Comparison of ENCODE assay signal across 8 mouse cellular contexts in genomic region chr6:114929346-114929745, GRCm38 (mm10). TPM values are rescaled to one million over a fixed set of nuclear protein-coding genes. Genes with fewer than 3 reads are reported as not detected.
A peak's percentile ranks its signal among the peaks of the same experiment; 100 is the strongest.
DNase-seq lines count a peak whose midpoint lies in the region; ATAC-seq and TF ChIP-seq lines count a peak whose summit lies in the region.

No protein-coding gene starts in this region.

- no peaks in the 10 kb centered on the region for H3K36me3 ChIP-seq in heart, embryonic 10.5 days
- 0 out of 2 replicates have a peak, but pooled peaks cover 3% of the 10 kb centered on the region for H3K36me3 ChIP-seq in embryonic facial prominence, embryonic 15.5 days
- H3K36me3 ChIP-seq in kidney, adult 2 months (ENCODE audit: control insufficient read depth, insufficient read depth, low read length), result no peaks in the 10 kb centered on the region

- peak; percentile 68 for TF ChIP-seq CTCF in kidney, adult 2 months (conservative IDR thresholded peaks at IDR 0.05; ENCODE audit: insufficient read depth, insufficient read length, low read depth, low read length)

- DNase-seq in heart, embryonic 10.5 days (ENCODE audit: low spot score), result no peak
- no peak for DNase-seq in heart, adult 8-10 months (ENCODE audit: low spot score)
- DNase-seq in NIH3T3 (ENCODE audit: low read depth), result peak; percentile 90
- peak; percentile 65 for DNase-seq in kidney, adult 2 months
- DNase-seq in layer of hippocampus, postnatal 36 days, result no peak
- no peak for DNase-seq in urinary bladder, postnatal 36 days (ENCODE audit: low spot score in 2 of 2)

- H3K4me1 ChIP-seq in heart, embryonic 10.5 days, result peaks cover 36% of the 10 kb centered on the region; the same call in 1 of the 2 replicates
- peaks cover 40% of the 10 kb centered on the region for H3K4me1 ChIP-seq in embryonic facial prominence, embryonic 15.5 days
- H3K4me1 ChIP-seq in kidney, adult 2 months (ENCODE audit: control insufficient read depth, insufficient read depth, low read length), result peaks cover 35% of the 10 kb centered on the region

- ATAC-seq in embryonic facial prominence, embryonic 15.5 days (ENCODE audit: insufficient number of reproducible peaks, low FRiP score, low TSS enrichment, low read depth), result no peak
- peak; percentile 34; the same call in 1 of the 2 replicates for ATAC-seq in monocyte, adult 5-6 weeks (replicated peaks; ENCODE audit: insufficient number of reproducible peaks, low FRiP score, low TSS enrichment, poor library complexity, severe bottlenecking)

- 0 out of 2 replicates have a peak, but pooled peaks cover 2% of the 10 kb centered on the region for H3K9me3 ChIP-seq in heart, embryonic 10.5 days
- peaks cover 5% of the 10 kb centered on the region; the same call in 1 of the 2 replicates for H3K9me3 ChIP-seq in embryonic facial prominence, embryonic 15.5 days (replicated peaks)

- no peak for TF ChIP-seq POLR2A in kidney, adult 2 months (IDR thresholded peaks at IDR 0.05; ENCODE audit: low read depth, low read length)

- H3K27me3 ChIP-seq in heart, embryonic 10.5 days (ENCODE audit: insufficient read depth, poor library complexity, severe bottlenecking), result 0 out of 2 replicates have a peak, but pooled peaks cover 3% of the 10 kb centered on the region
- H3K27me3 ChIP-seq in embryonic facial prominence, embryonic 15.5 days, result no peaks in the 10 kb centered on the region
- H3K27me3 ChIP-seq in kidney, adult 2 months (replicated peaks; ENCODE audit: control insufficient read depth, insufficient read depth, low read length), result no peaks in the 10 kb centered on the region

- peak overlapping the region; percentile 7; the same call in 1 of the 2 replicates for H3K27ac ChIP-seq in heart, embryonic 10.5 days
- 0 out of 2 replicates have a peak overlapping the region, but pooled peaks have one; percentile 41 for H3K27ac ChIP-seq in embryonic facial prominence, embryonic 15.5 days (replicated peaks)
- no peak overlapping the region for H3K27ac ChIP-seq in kidney, adult 2 months (ENCODE audit: insufficient read depth, low read depth, low read length)

- no peak overlapping the region for H3K9ac ChIP-seq in embryonic facial prominence, embryonic 15.5 days

- no peak overlapping the region for H3K4me2 ChIP-seq in embryonic facial prominence, embryonic 15.5 days (replicated peaks)

- no peak overlapping the region for H3K4me3 ChIP-seq in heart, embryonic 10.5 days
- no peak overlapping the region for H3K4me3 ChIP-seq in embryonic facial prominence, embryonic 15.5 days (replicated peaks)
- H3K4me3 ChIP-seq in kidney, adult 2 months (ENCODE audit: insufficient read depth, low read depth, low read length), result no peak overlapping the region

RNA-seq across cellular contexts. Expression of gene Vgll4, which starts 40.4 kb away (rescaled TPM):
- polyA plus RNA-seq in heart, embryonic 10.5 days (2016; fragmentation: Nextera tagmentation; extraction: Ambion mirVana), result 58.5 and 76.8 TPM in 2 replicates
- total RNA-seq in heart, adult 8-10 months (2022), result 10 to 100 TPM; 19.9 to 23.5 (median 21.4) TPM
- polyA plus RNA-seq in embryonic facial prominence, embryonic 15.5 days (2015; fragmentation: Nextera tagmentation; extraction: Ambion mirVana), result 141 and 143 TPM in 2 replicates
- 60.5 and 66.6 TPM in 2 replicates for polyA plus RNA-seq in kidney, adult 2 months (2012; rRNA removed)
- 67.3 to 111 TPM (median 88.1 TPM) in 3 replicates for total RNA-seq in monocyte, adult 5-6 weeks (2017)
- total RNA-seq in layer of hippocampus, postnatal 36 days (2021), result 10 to 100 TPM; 43.2 to 48.8 TPM

Comparison
In these comparisons a context has a peak if more than half of its experiments do, and no peak if none do; other contexts are left out.
1. DNase-seq: peak in NIH3T3 (single experiment) and kidney, adult 2 months (single experiment); none in heart, embryonic 10.5 days (single experiment), heart, adult 8-10 months (single experiment), layer of hippocampus, postnatal 36 days (0 of 2) and urinary bladder, postnatal 36 days (0 of 2).